Mouse (Mus musculus): ENCODE measurements around the gene Cdk4.

DNA sequence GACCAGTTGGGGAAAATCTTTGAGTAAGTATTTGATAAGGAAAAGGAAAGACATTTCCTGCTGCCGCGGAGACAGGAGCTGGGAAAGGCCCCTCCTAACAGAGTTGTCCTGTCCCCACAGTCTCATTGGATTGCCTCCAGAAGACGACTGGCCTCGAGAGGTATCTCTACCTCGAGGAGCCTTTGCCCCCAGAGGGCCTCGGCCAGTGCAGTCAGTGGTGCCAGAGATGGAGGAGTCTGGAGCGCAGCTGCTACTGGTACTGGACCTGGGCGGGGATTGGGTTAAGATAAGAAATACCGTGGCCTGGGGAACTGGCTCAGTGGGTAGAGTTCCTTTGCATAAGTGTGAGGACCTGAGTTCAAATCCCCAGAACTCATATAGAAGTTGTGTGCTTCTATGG is 2.6 kb downstream of the Cdk4 start:
- TF ChIP-seq CTCF (IDR thresholded peaks at IDR 0.05; ENCODE audit: extremely low read depth, insufficient read depth, insufficient read length, insufficient replicate concordance) (no peak), POLR2A (IDR thresholded peaks at IDR 0.05; ENCODE audit: low read depth, low read length) (no peak)
